Mouse (Mus musculus) thymus, postnatal 14 days (tissue): ENCODE measurements around the gene Agps.
A peak's percentile ranks its signal among the peaks of the same experiment; 100 is the strongest.

Experiments used
- DNase-seq: peaks from one replicate; pipeline ENCODE4 v3.0.0; 2021

Gene Agps

GRCm38 (mm10) chr2:75831881-75832633 lies at the start of gene Agps:
Agps (plus strand) TSS chr2:75832177.
- peak; percentile 92 for DNase-seq

GRCm38 (mm10) chr2:75786075-75786474 lies 45.9 kb upstream of the Agps start:
- peak; percentile 76 for DNase-seq

- no peak for DNase-seq
Observed at GRCm38 (mm10) chr2:75788511-75788910, 43.5 kb upstream of the Agps start.

- DNase-seq, result no peak
Observed at GRCm38 (mm10) chr2:75789959-75790523, 41.9 kb upstream of the Agps start.

- DNase-seq, result no peak
Observed at GRCm38 (mm10) chr2:75791561-75792308, 40.2 kb upstream of the Agps start.

GRCm38 (mm10) chr2:75792377-75793203 lies 39.4 kb upstream of the Agps start:
- DNase-seq, result peak; percentile 71

GRCm38 (mm10) chr2:75796181-75796580 lies 35.8 kb upstream of the Agps start:
- DNase-seq, result no peak

- DNase-seq, result no peak
Observed at GRCm38 (mm10) chr2:75798434-75798970, 33.5 kb upstream of the Agps start.

GRCm38 (mm10) chr2:75805767-75806166 lies 26.2 kb upstream of the Agps start:
- DNase-seq, result no peak

GRCm38 (mm10) chr2:75806891-75807290 lies 25.1 kb upstream of the Agps start:
- no peak for DNase-seq

GRCm38 (mm10) chr2:75807460-75807859 lies 24.5 kb upstream of the Agps start:
- DNase-seq, result no peak

GRCm38 (mm10) chr2:75814880-75815279 lies 17.1 kb upstream of the Agps start:
- no peak for DNase-seq

- no peak for DNase-seq
Observed at GRCm38 (mm10) chr2:75815521-75815920, 16.5 kb upstream of the Agps start.

- DNase-seq, result no peak
Observed at GRCm38 (mm10) chr2:75816673-75817072, 15.3 kb upstream of the Agps start.

GRCm38 (mm10) chr2:75818719-75819118 lies 13.3 kb upstream of the Agps start:
- DNase-seq, result no peak

GRCm38 (mm10) chr2:75819796-75820195 lies 12.2 kb upstream of the Agps start:
- no peak for DNase-seq

- DNase-seq, result no peak
Observed at GRCm38 (mm10) chr2:75821971-75822751, 9.8 kb upstream of the Agps start.

- DNase-seq, result peak; percentile 73
Observed at GRCm38 (mm10) chr2:75823736-75824135, 8.2 kb upstream of the Agps start.

GRCm38 (mm10) chr2:75824144-75824543 lies 7.8 kb upstream of the Agps start:
- DNase-seq, result no peak

- DNase-seq, result no peak
Observed at GRCm38 (mm10) chr2:75824846-75825245, 7.1 kb upstream of the Agps start.

GRCm38 (mm10) chr2:75825603-75826002 lies 6.4 kb upstream of the Agps start:
- DNase-seq, result peak; percentile 30
